Mouse (Mus musculus) spleen, postnatal 10 days (tissue): ENCODE measurements around the gene 1700017B05Rik.
"Not testable (repeated sequence)": the region's sequence is repeated elsewhere in the genome, so short reads cannot be mapped to it uniquely, and the experiment has no call there.

Experiments used
- DNase-seq, 2 experiments: peaks; one replicate each; pipeline ENCODE4 v3.0.0; 2021 to 2022; ENCODE audit warnings: low spot score in 2 of 2

1700017B05Rik gene

GRCm38 (mm10) chr9:57248030-57248942 lies 14.1 kb downstream of the 1700017B05Rik start:
- no peak for DNase-seq

GRCm38 (mm10) chr9:57247201-57247671 lies 15.2 kb downstream of the 1700017B05Rik start:
- DNase-seq: no peak

GRCm38 (mm10) chr9:57246482-57246881 lies 15.9 kb downstream of the 1700017B05Rik start:
- no peak for DNase-seq

GRCm38 (mm10) chr9:57244106-57244685 lies 18.2 kb downstream of the 1700017B05Rik start:
- DNase-seq: no peak

- no peak for DNase-seq
These were observed 19.5 kb downstream of the 1700017B05Rik start for GRCm38 (mm10) chr9:57242916-57243315.

- no peak for DNase-seq
These were observed 21.3 kb downstream of the 1700017B05Rik start for GRCm38 (mm10) chr9:57241111-57241510.

GRCm38 (mm10) chr9:57238220-57238619 lies 24.2 kb downstream of the 1700017B05Rik start:
- DNase-seq: no peak

GRCm38 (mm10) chr9:57237705-57238104 lies 24.7 kb downstream of the 1700017B05Rik start:
- no peak for DNase-seq

GRCm38 (mm10) chr9:57236256-57236655 lies 26.2 kb downstream of the 1700017B05Rik start, which contains the start of gene Trcg1:
Gene Trcg1, plus strand, starts transcription at chr9:57236556.
- no peak for DNase-seq

GRCm38 (mm10) chr9:57233767-57234166 lies 28.6 kb downstream of the 1700017B05Rik start:
- DNase-seq: no peak

GRCm38 (mm10) chr9:57233142-57233541 lies 29.3 kb downstream of the 1700017B05Rik start:
- no peak for DNase-seq

GRCm38 (mm10) chr9:57232341-57232940 lies 30.0 kb downstream of the 1700017B05Rik start:
- DNase-seq: no peak

- no peak for DNase-seq
These were observed 30.7 kb downstream of the 1700017B05Rik start for GRCm38 (mm10) chr9:57231536-57232255.

- no peak for DNase-seq
These were observed 32.1 kb downstream of the 1700017B05Rik start for GRCm38 (mm10) chr9:57230146-57230783.

GRCm38 (mm10) chr9:57229726-57230125 lies 32.7 kb downstream of the 1700017B05Rik start:
- no peak for DNase-seq

GRCm38 (mm10) chr9:57228186-57228585 lies 34.2 kb downstream of the 1700017B05Rik start:
- DNase-seq: no peak

- no peak for DNase-seq
These were observed 35.2 kb downstream of the 1700017B05Rik start for GRCm38 (mm10) chr9:57227203-57227602.

GRCm38 (mm10) chr9:57226628-57227122 lies 35.7 kb downstream of the 1700017B05Rik start:
- not testable (repeated sequence) for DNase-seq

GRCm38 (mm10) chr9:57225780-57226627 lies 36.4 kb downstream of the 1700017B05Rik start:
- no peak for DNase-seq

GRCm38 (mm10) chr9:57223341-57223740 lies 39.1 kb downstream of the 1700017B05Rik start:
- no peak for DNase-seq
